In genomic region chr4:114564131-114564695, GRCm38 (mm10) we compare ENCODE assay signal across 19 mouse cellular contexts.
A peak's percentile ranks its signal among the peaks of the same experiment; 100 is the strongest.
DNase-seq lines count a peak whose midpoint lies in the region; ATAC-seq and TF ChIP-seq lines count a peak whose summit lies in the region.
"Had no signal": no experiment of that assay in that cellular context is flagged by ENCODE, and none has a peak within 500 bp of the region (broad histone marks: within the 10 kb centered on the region; RNA-seq: fewer than 3 reads in every experiment).

No protein-coding gene starts in this region.

- intact Hi-C loops in left cerebral cortex, postnatal 10 days (cut with DNase I) = no loop called here

- WGBS in lung, adult 2 months = 52% methylated on average over 5 of the region's 5 CpGs

- DNase-seq in adrenal gland, postnatal 10 days = peak; percentile 61
- DNase-seq in adrenal gland, postnatal 25 days = no peak
- DNase-seq in lung, postnatal 36 days = peak; percentile 17
- DNase-seq in lung, adult 2 months = no peak
- DNase-seq in fibroblast of lung, adult 2 months (ENCODE audit: low read depth) = peak; percentile 68
- DNase-seq in thymus, postnatal 10 days (ENCODE audit: low spot score in 2 of 2) = no peak
- no peak for DNase-seq in left cerebral cortex, postnatal 10 days (ENCODE audit: extremely low spot score in 1 of 2, low spot score in 2 of 2)
- DNase-seq: cerebellum, adult 11 months; gastrocnemius, postnatal 36 days; heart, postnatal 36 days; kidney, postnatal 10 days; liver, embryonic 13.5 days; retina, postnatal 1 day; thymus, postnatal 14 days had no signal

- H3K4me1 ChIP-seq in lung, adult 2 months (ENCODE audit: control insufficient read depth, insufficient read depth, low read length) = no peaks in the 10 kb centered on the region
- H3K4me1 ChIP-seq: liver, embryonic 13.5 days; neural tube, embryonic 15.5 days had no signal

- no peak overlapping the region for H3K4me3 ChIP-seq in lung, adult 2 months (replicated peaks; ENCODE audit: extremely low read depth, low read depth, low read length)
- H3K4me3 ChIP-seq: liver, embryonic 13.5 days; neural tube, embryonic 15.5 days had no signal

- no peak for ATAC-seq in cerebellum, adult (ENCODE audit: insufficient number of reproducible peaks, low FRiP score, low TSS enrichment)
- ATAC-seq: inflammation-experienced regulatory T-cells, adult 6 months; lung, postnatal 0 days; Patski had no signal

- TF ChIP-seq POLR2A in lung, adult 2 months (IDR thresholded peaks at IDR 0.05; ENCODE audit: borderline replicate concordance, extremely low read depth, low read depth, low read length) = no peak

- no peak for TF ChIP-seq CTCF in lung, adult 2 months (IDR thresholded peaks at IDR 0.05; ENCODE audit: insufficient read depth, low read length)

Comparison
In these comparisons a context has a peak if more than half of its experiments do, and no peak if none do; other contexts are left out.
1. DNase-seq: peak in adrenal gland, postnatal 10 days (single experiment), lung, postnatal 36 days (single experiment) and fibroblast of lung, adult 2 months (single experiment); none in adrenal gland, postnatal 25 days (single experiment), lung, adult 2 months (single experiment), thymus, postnatal 10 days (0 of 2) and left cerebral cortex, postnatal 10 days (0 of 2).